Mouse (Mus musculus) small intestine, adult 2 months (tissue): ENCODE results near the gene Ifi44. TPM values are rescaled to one million over a fixed set of nuclear protein-coding genes. Genes with fewer than 3 reads are reported as not detected.

Experiments used
- H3K27ac ChIP-seq: fragments of 200-500 bp; 2 replicates; pipeline ENCODE4 v1.5.1; 2012; ENCODE audit warnings: low read depth, low read length, control low read depth, inconsistent platforms; ENCODE audit not compliant: insufficient read depth
- H3K27me3 ChIP-seq: fragments of 200-500 bp; 2 replicates; pipeline ENCODE4 v1.6.1; 2012; ENCODE audit warnings: mild to moderate bottlenecking, moderate library complexity, low read length, inconsistent platforms; ENCODE audit not compliant: control insufficient read depth, insufficient read depth
- H3K36me3 ChIP-seq: fragments of 200-500 bp; 2 replicates; pipeline ENCODE4 v1.6.1; 2012; ENCODE audit warnings: mild to moderate bottlenecking, low read length, control low read depth, inconsistent platforms; ENCODE audit not compliant: control insufficient read depth, insufficient read depth
- H3K4me1 ChIP-seq: fragments of 200-500 bp; 2 replicates; pipeline ENCODE4 v1.6.1; 2012; ENCODE audit warnings: low read length, inconsistent platforms, mixed read lengths; ENCODE audit not compliant: control insufficient read depth, insufficient read depth, insufficient read length
- H3K4me3 ChIP-seq: fragments of 200-500 bp; 2 replicates; pipeline ENCODE4 v1.5.1; 2012; ENCODE audit warnings: low read depth, mild to moderate bottlenecking, control low read depth, inconsistent platforms, low read length, moderate library complexity
- CTCF ChIP-seq: fragments of 200-500 bp; IDR thresholded peaks from 2 replicates; pipeline ENCODE4 v1.5.1; 2012; ENCODE audit warnings: low read depth, mild to moderate bottlenecking, control low read depth, inconsistent platforms, low read length, moderate library complexity, mixed read lengths; ENCODE audit not compliant: insufficient replicate concordance, insufficient read length; ENCODE audit errors: extremely low read depth
- POLR2A ChIP-seq: fragments of 200-500 bp; IDR thresholded peaks from 2 replicates; pipeline ENCODE4 v1.6.1; 2012; ENCODE audit warnings: low read depth, mild to moderate bottlenecking, control low read depth, inconsistent platforms, low read length, moderate library complexity
- WGBS: fragments of 180-500 bp; shearing (Covaris S2); methylation state at CpG from one replicate; pipeline ENCODE4 v1.1.7; 2018; 5-methylcytosine and 5-hydroxymethylcytosine counted together
- polyA plus RNA-seq: library from polyadenylated mRNA; depleted of rRNA; stranded (reverse); fragments of >200 nt; gene quantifications from 2 replicates; pipeline ENCODE4 v1.2.3, GENCODE M21; 2012; rRNA removed

Ifi44 gene
- 0.44 and 2.7 TPM in 2 replicates for polyA plus RNA-seq

DNA sequence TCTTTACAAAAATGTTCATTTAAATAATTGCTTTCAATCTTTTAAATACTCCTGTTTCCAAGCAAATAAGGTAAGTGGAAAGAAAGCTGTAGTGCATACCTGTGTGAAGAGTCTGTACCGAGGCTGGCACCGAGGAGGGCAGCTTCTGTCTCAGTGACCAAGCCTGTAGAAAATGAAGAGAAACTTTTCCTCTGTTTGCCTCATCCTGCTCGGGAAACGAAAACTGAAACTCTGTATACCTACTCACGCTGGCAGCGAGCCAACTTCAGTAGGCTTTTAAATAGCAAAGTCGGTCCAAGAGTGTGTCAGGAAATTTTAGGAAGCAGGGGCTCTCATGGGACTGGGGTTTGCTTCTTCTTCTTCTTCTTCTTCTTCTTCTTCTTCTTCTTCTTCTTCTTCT lies at the start of gene Ifi44:
TSS of gene Ifi44 (minus strand) at position 224 of the 400 bp plus-strand sequence.
- 0 out of 2 replicates have a peak, but pooled peaks cover 1% of the 10 kb centered on the region for H3K4me1 ChIP-seq
- H3K27me3 ChIP-seq: no peaks in the 10 kb centered on the region
- 0 out of 2 replicates have a peak, but pooled peaks cover under 1% of the 10 kb centered on the region for H3K36me3 ChIP-seq
- H3K4me3 ChIP-seq: peak within 1 kb of the TSS; percentile 30; the same call in 1 of the 2 replicates
- 13% methylated on average over 7 of the region's 7 CpGs for WGBS
- TF ChIP-seq CTCF: no peak
- no peak for TF ChIP-seq POLR2A
- no peak within 1 kb of the TSS for H3K27ac ChIP-seq

GRCm38 (mm10) chr3:151788622-151789021 lies 38.9 kb upstream of the Ifi44 start:
- H3K27me3 ChIP-seq: no peaks in the 10 kb centered on the region
- WGBS: 84% methylated on average over 8 of the region's 8 CpGs

GRCm38 (mm10) chr3:151775089-151775488 lies 25.3 kb upstream of the Ifi44 start:
- no peaks in the 10 kb centered on the region for H3K36me3 ChIP-seq
- H3K27me3 ChIP-seq: no peaks in the 10 kb centered on the region
- H3K4me1 ChIP-seq: no peaks in the 10 kb centered on the region
- no peak overlapping the region for H3K27ac ChIP-seq
- WGBS: 49% methylated on average over 4 of the region's 4 CpGs
- H3K4me3 ChIP-seq: no peak overlapping the region
- TF ChIP-seq CTCF (no peak), POLR2A (no peak)

More at GRCm38 (mm10) chr3:151788622-151789021, 38.9 kb upstream of the Ifi44 start:
- Histone ChIP-seq H3K4me1 (no peaks in the 10 kb centered on the region), H3K27ac (no peak overlapping the region), H3K4me3 (no peak overlapping the region), H3K36me3 (no peaks in the 10 kb centered on the region)
- TF ChIP-seq POLR2A: no peak
- no peak for TF ChIP-seq CTCF

- H3K36me3 ChIP-seq: no peaks in the 10 kb centered on the region
- no peaks in the 10 kb centered on the region for H3K4me1 ChIP-seq
- no peaks in the 10 kb centered on the region for H3K27me3 ChIP-seq
- no peak overlapping the region for H3K27ac ChIP-seq
- 46% methylated on average over 3 of the region's 3 CpGs for WGBS
- no peak overlapping the region for H3K4me3 ChIP-seq
- TF ChIP-seq POLR2A (no peak), CTCF (peak; percentile 71; the same call in 1 of the 2 replicates)
Measured at GRCm38 (mm10) chr3:151771074-151771473, 21.3 kb upstream of the Ifi44 start.

DNA sequence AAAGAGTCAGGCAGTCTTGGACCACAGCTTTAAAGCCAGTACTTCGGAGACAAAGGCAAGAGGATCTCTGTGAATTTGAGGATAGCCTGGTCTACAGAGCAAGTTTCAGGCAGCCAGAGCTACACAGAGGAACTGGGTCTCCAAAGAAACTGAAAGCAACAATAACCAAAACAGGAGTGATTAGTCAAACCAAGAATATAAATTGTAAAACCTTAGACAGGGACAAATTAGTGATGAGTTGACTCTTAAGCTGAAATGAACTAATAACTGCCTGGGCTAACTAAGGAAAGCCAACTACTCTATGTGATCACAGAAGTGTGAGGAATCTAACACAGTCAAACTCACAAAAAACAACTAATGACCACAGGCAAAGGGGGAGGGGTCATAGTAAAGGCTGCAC lies 1.2 kb downstream of the Ifi44 start:
- H3K4me3 ChIP-seq: no peak overlapping the region
- H3K27ac ChIP-seq: no peak overlapping the region
- TF ChIP-seq CTCF (no peak), POLR2A (no peak)
- H3K4me1 ChIP-seq: 0 out of 2 replicates have a peak, but pooled peaks cover 1% of the 10 kb centered on the region
- no peaks in the 10 kb centered on the region for H3K27me3 ChIP-seq
- peaks cover 1% of the 10 kb centered on the region; the same call in 1 of the 2 replicates for H3K36me3 ChIP-seq
- 93% methylated on average over 1 of the region's 1 CpGs for WGBS

- peaks cover 1% of the 10 kb centered on the region; the same call in 1 of the 2 replicates for H3K36me3 ChIP-seq
- WGBS: 86% methylated on average over 8 of the region's 8 CpGs
- H3K4me3 ChIP-seq: no peak overlapping the region
- TF ChIP-seq POLR2A (no peak), CTCF (no peak)
- H3K27ac ChIP-seq: no peak overlapping the region
- H3K4me1 ChIP-seq: no peaks in the 10 kb centered on the region
- H3K27me3 ChIP-seq: no peaks in the 10 kb centered on the region
Measured at GRCm38 (mm10) chr3:151746058-151746457, 3.7 kb downstream of the Ifi44 start.

GRCm38 (mm10) chr3:151742223-151742622 lies 7.5 kb downstream of the Ifi44 start:
- TF ChIP-seq POLR2A (no peak), CTCF (no peak)
- WGBS: 40% methylated on average over 1 of the region's 1 CpGs
- Histone ChIP-seq H3K27me3 (no peaks in the 10 kb centered on the region), H3K4me3 (no peak overlapping the region), H3K4me1 (no peaks in the 10 kb centered on the region), H3K27ac (no peak overlapping the region), H3K36me3 (peaks cover 1% of the 10 kb centered on the region; the same call in 1 of the 2 replicates)

DNA sequence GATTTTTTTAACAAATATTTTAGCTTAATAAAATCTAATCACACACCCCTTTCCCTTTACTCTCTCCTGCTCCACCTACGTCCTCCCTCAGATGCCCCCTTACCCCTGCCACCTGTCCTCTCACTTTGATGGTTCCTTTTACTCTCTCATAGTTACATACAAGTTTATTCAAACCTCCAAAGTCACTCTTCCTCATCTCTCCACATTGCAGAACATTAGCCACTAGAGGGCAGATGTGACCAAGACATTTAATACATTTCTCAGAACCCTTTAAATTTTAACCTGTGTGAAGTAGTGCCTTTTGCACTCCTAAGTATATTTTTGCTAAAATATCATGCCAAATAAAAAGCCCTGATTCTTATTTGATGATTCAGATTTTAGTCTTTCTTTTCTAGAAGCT lies 33.5 kb downstream of the Ifi44 start:
- H3K36me3 ChIP-seq: no peaks in the 10 kb centered on the region
- WGBS: 18% methylated on average over 1 of the region's 1 CpGs
- H3K4me1 ChIP-seq: no peaks in the 10 kb centered on the region
- no peak overlapping the region for H3K4me3 ChIP-seq
- TF ChIP-seq CTCF: peak; percentile 21; the same call in 1 of the 2 replicates
- TF ChIP-seq POLR2A: no peak
- no peak overlapping the region for H3K27ac ChIP-seq
- no peaks in the 10 kb centered on the region for H3K27me3 ChIP-seq
